Mouse (Mus musculus): ENCODE results near the gene Ankef1. TPM values are rescaled to one million over a fixed set of nuclear protein-coding genes. Genes with fewer than 3 reads are reported as not detected.

Ankef1 gene
- 2.9 TPM for polyA plus RNA-seq (2014; fragmentation: Illumina TruSeq; extraction: RNeasy Lipid Tissue Mini Kit (QIAGEN cat#74804); ENCODE audit: insufficient read depth, low read depth, low replicate concordance)

DNA sequence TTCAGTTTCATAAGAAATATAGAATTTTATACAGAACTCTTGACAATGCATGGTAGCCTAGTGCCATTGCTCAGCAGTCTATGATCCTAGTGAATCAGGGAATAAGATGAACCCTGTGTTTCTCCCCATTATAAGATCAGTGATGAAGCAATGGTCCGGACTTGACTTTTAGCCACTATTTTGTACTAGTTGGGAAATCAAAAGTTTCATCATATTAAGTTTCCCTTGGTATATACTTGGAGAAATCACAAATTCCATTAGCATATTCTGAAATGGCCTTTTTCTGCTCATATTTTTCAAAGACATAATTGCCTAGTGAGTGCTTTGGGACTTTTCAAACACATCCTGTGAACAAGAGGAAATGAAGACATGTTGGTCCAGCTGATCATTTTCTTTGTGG lies at the start of gene Ankef1:
Ankef1 (plus strand) TSS at position 260 of the 400 bp plus-strand sequence.

Other genes with a start within 250 kb of the Ankef1 start
- not detected for gene Pak7, start 113.9 kb upstream of the Ankef1 start, polyA plus RNA-seq (2014; fragmentation: Illumina TruSeq; extraction: RNeasy Lipid Tissue Mini Kit (QIAGEN cat#74804); ENCODE audit: insufficient read depth, low read depth, low replicate concordance)
- not detected for gene Snap25, start 211.5 kb downstream of the Ankef1 start, polyA plus RNA-seq (2014; fragmentation: Illumina TruSeq; extraction: RNeasy Lipid Tissue Mini Kit (QIAGEN cat#74804); ENCODE audit: insufficient read depth, low read depth, low replicate concordance)

Data from lung, adult 10 weeks (tissue).